Mouse (Mus musculus) regulatory T cell (primary cell): ENCODE results near the gene H2-DMb1.

ENCODE experiments used
- in situ Hi-C: fragments of 300-600 bp; cut with MboI, MseI; formaldehyde crosslinking; loops from one replicate; pipeline ENCODE4 v1.15.1; 2025; ENCODE audit warnings: high pct_unique_total_duplicates

H2-DMb1 gene

GRCm38 (mm10) chr17:34188986-34189385, 36.1 kb downstream of the H2-DMb1 start:
- in situ Hi-C loops = no loop called here

- in situ Hi-C loops = loop anchor here (10.0 kb wide), 1 partner anchor 1002 kb away; the partner anchor contains the start of gene Ltb
These were observed 40.0 kb downstream of the H2-DMb1 start for GRCm38 (mm10) chr17:34192852-34193251.

- in situ Hi-C loops = loop anchor here (10.0 kb wide), 1 partner anchor 1001 kb away; the partner anchor contains the start of gene Ltb
These were observed 40.6 kb downstream of the H2-DMb1 start for GRCm38 (mm10) chr17:34193468-34193867.

GRCm38 (mm10) chr17:34194723-34195122, 41.9 kb downstream of the H2-DMb1 start:
- in situ Hi-C loops = loop anchor here (10.0 kb wide), 1 partner anchor 1000 kb away; the partner anchor contains the start of gene Ltb

GRCm38 (mm10) chr17:34196491-34196890, 43.6 kb downstream of the H2-DMb1 start:
- in situ Hi-C loops = loop anchor here (10.0 kb wide), 1 partner anchor 998 kb away; the partner anchor contains the start of gene Ltb

GRCm38 (mm10) chr17:34196941-34197894, 44.3 kb downstream of the H2-DMb1 start, which contains the start of gene Psmb8:
Gene Psmb8 (plus strand): TSS chr17:34197721.
- in situ Hi-C loops = loop anchor here (10.0 kb wide), 1 partner anchor 998 kb away; the partner anchor contains the start of gene Ltb

- in situ Hi-C loops = loop anchor here (10.0 kb wide), 1 partner anchor 997 kb away; the partner anchor contains the start of gene Ltb
These were observed 45.1 kb downstream of the H2-DMb1 start for GRCm38 (mm10) chr17:34197904-34198520.

- in situ Hi-C loops = loop anchor here (10.0 kb wide), 1 partner anchor 996 kb away; the partner anchor contains the start of gene Ltb
These were observed 45.6 kb downstream of the H2-DMb1 start for GRCm38 (mm10) chr17:34198521-34198912.

- in situ Hi-C loops = loop anchor here (10.0 kb wide), 1 partner anchor 996 kb away; the partner anchor contains the start of gene Ltb
These were observed 46.3 kb downstream of the H2-DMb1 start for GRCm38 (mm10) chr17:34199050-34199619.

- in situ Hi-C loops = no loop called here
These were observed 47.2 kb downstream of the H2-DMb1 start for GRCm38 (mm10) chr17:34200047-34200446.

- in situ Hi-C loops = no loop called here
These were observed 48.1 kb downstream of the H2-DMb1 start for GRCm38 (mm10) chr17:34200772-34201505.

GRCm38 (mm10) chr17:34201506-34202055, 48.7 kb downstream of the H2-DMb1 start:
- in situ Hi-C loops = no loop called here

GRCm38 (mm10) chr17:34202760-34203442, 50.0 kb downstream of the H2-DMb1 start:
- in situ Hi-C loops = no loop called here

GRCm38 (mm10) chr17:34203444-34203843, 50.6 kb downstream of the H2-DMb1 start, which contains the start of gene Tap2:
Gene Tap2 (plus strand): TSS chr17:34203527.
- in situ Hi-C loops = no loop called here

GRCm38 (mm10) chr17:34204303-34205010, 51.6 kb downstream of the H2-DMb1 start:
- in situ Hi-C loops = no loop called here

GRCm38 (mm10) chr17:34205021-34205745, 52.3 kb downstream of the H2-DMb1 start:
- in situ Hi-C loops = no loop called here

GRCm38 (mm10) chr17:34205746-34206176, 52.9 kb downstream of the H2-DMb1 start:
- in situ Hi-C loops = no loop called here

- in situ Hi-C loops = no loop called here
These were observed 53.9 kb downstream of the H2-DMb1 start for GRCm38 (mm10) chr17:34206731-34207130.
